Mouse (Mus musculus) naive thymus-derived CD4-positive, alpha-beta T cell, adult 2 months (primary cell): ENCODE data around the gene Rfpl4b.
"Not testable (repeated sequence)": the region's sequence is repeated elsewhere in the genome, so short reads cannot be mapped to it uniquely, and the experiment has no call there.

Experiments used
- DNase-seq: peaks from one replicate; pipeline ENCODE4 v3.0.0-alpha.2; 2011; ENCODE audit warnings: low read depth

Gene Rfpl4b

GRCm38 (mm10) chr10:38821679-38822078 lies at the start of gene Rfpl4b:
Gene Rfpl4b (minus strand): TSS chr10:38821779.
- DNase-seq = no peak

GRCm38 (mm10) chr10:38855186-38855585 lies 33.6 kb upstream of the Rfpl4b start:
- DNase-seq = no peak

- DNase-seq = not testable (repeated sequence)
Observed at GRCm38 (mm10) chr10:38850006-38850405, 28.4 kb upstream of the Rfpl4b start.

DNA sequence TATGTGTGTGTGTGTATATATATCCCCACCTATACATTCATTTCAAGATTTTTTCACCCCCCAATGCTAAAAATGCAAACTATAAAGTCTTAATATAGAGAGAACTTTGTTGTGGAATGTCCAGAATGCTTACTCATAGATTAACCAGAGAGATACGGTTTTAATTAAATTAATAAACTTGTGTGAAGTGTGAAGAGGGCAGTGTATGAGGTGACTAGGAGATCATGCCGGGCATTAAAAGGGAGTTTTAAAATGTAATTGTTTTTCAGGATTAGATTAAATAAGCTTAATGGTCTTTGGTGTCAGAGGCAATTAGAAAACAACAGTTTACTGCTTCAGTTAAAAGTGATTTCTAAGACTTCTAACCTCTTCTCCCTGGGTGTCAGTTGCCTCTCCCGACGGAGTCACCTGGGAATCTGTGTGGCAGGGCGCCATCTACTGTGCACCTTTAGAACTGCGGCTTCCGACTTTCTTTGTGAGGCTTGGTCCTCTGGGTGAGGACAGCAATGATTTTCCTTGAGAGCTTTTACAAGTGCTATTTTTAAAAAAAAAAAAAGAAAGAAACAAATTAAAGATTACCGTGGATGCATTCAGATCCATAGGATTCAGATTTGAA lies 27.4 kb upstream of the Rfpl4b start:
- peak; percentile 58 for DNase-seq

- DNase-seq = no peak
Observed at GRCm38 (mm10) chr10:38848231-38848630, 26.7 kb upstream of the Rfpl4b start.

DNA sequence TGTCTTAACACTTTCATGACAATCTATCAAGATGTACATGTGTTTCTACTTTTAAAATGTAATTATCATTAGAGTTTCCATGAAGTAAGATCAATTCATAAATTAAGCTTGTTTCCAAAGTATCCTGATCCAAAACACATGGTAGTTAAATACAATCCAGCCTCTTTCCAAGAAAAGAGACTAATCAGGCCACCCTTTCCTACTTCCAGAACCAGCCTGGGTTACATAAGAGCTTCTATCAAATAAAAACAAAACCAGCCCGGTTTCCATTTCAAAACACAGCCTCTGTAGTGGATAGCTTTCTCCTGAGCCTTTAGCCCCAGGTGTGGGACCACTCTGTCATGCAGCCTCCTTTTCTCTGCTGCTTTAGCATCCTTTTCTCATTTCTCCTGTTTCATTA lies 2.2 kb upstream of the Rfpl4b start:
- no peak for DNase-seq

- DNase-seq = no peak
Observed at GRCm38 (mm10) chr10:38806056-38806455, 15.5 kb downstream of the Rfpl4b start.

DNA sequence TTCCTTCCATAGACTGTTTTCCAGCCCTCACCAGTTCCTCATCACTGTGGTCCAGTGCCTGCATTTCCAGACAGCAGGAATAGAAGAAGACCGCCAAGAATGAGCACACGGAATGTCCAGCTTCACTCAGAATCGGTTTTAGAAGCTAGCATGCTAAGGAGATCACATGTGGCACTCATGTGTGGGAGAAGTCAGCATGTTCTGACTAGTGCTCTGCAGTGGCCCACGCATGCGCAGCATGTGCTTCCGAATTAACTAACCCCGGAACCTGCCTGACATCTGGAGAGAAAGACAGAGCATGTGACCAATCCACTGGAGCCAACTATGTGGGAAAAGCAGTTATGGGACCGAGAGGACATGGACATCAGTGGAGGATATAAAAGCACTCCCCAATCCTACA lies 17.5 kb downstream of the Rfpl4b start:
- no peak for DNase-seq

- DNase-seq = no peak
Observed at GRCm38 (mm10) chr10:38803304-38803703, 18.3 kb downstream of the Rfpl4b start.

GRCm38 (mm10) chr10:38788612-38789011 lies 33.0 kb downstream of the Rfpl4b start:
- no peak for DNase-seq
